Mouse (Mus musculus) liver, postnatal 0 days (tissue): ENCODE measurements at regions not wholly inside any gene's neighbourhood (a gene's known extent, or its start where the extent isn't known, plus 50 kb on each side); places are given as distances from the start of the nearest gene placed in this dataset.

Experiments
- CTCF ChIP-seq: sonication (generic); IDR thresholded peaks from 2 replicates; pipeline ENCODE4 v1.5.1; 2016; ENCODE audit warnings: antibody characterized with exemption, low read depth
- EP300 ChIP-seq: IDR thresholded peaks from 2 replicates; pipeline ENCODE4 v1.6.1; 2016; ENCODE audit warnings: antibody characterized with exemption, low read depth, mild to moderate bottlenecking

- TF ChIP-seq CTCF (no peak), EP300 (no peak)
Measured at GRCm38 (mm10) chr1:82010995-82011394, 221.9 kb upstream of the Gm9747 start.
